Mouse (Mus musculus) B cell, adult 62 days (primary cell): Measurements from ENCODE around the gene Olfr1243. TPM values are rescaled to one million over a fixed set of nuclear protein-coding genes. Genes with fewer than 3 reads are reported as not detected.

Experiments
- total RNA-seq: library from RNA; stranded (reverse); gene quantifications from 4 replicates; pipeline ENCODE4 v1.2.4, GENCODE M21; 2023

Gene Olfr1243
- total RNA-seq = not detected in 4 replicates

GRCm38 (mm10) chr2:89531387-89531786, at the start of gene Olfr1243:
TSS of gene Olfr1243 (minus strand) at chr2:89531487.

GRCm38 (mm10) chr2:89578347-89578746, 47.1 kb upstream of the Olfr1243 start, which contains the start of gene Olfr1245:
TSS of gene Olfr1245 (minus strand) at chr2:89578447.

GRCm38 (mm10) chr2:89498235-89498634, 33.1 kb downstream of the Olfr1243 start, which contains the start of gene Olfr1242:
TSS of gene Olfr1242 (minus strand) at chr2:89498335.

GRCm38 (mm10) chr2:89487026-89487425, 44.3 kb downstream of the Olfr1243 start, which contains the start of gene Olfr1241:
TSS of gene Olfr1241 (minus strand) at chr2:89487126.

Other genes with a start within 250 kb of the Olfr1243 start
- gene Olfr1229, start 243.5 kb downstream of the Olfr1243 start, total RNA-seq = not detected in 4 replicates
- not detected in 4 replicates for gene Olfr1230, start 234.2 kb downstream of the Olfr1243 start, total RNA-seq
- gene Olfr1231, start 224.4 kb downstream of the Olfr1243 start, total RNA-seq = not detected in 4 replicates
- not detected in 4 replicates for gene Olfr1232, start 201.8 kb downstream of the Olfr1243 start, total RNA-seq
- not detected in 4 replicates for gene Olfr1233, start 189.1 kb downstream of the Olfr1243 start, total RNA-seq
- not detected in 4 replicates for gene Olfr1234, start 166.6 kb downstream of the Olfr1243 start, total RNA-seq
- gene Olfr1238, start 121.8 kb downstream of the Olfr1243 start, total RNA-seq = not detected in 4 replicates
- gene Olfr1239, start 111.1 kb downstream of the Olfr1243 start, total RNA-seq = not detected in 4 replicates
- gene Olfr1240, start 88.5 kb downstream of the Olfr1243 start, total RNA-seq = not detected in 4 replicates
- not detected in 4 replicates for gene Olfr1241, start 44.4 kb downstream of the Olfr1243 start, total RNA-seq
- not detected in 4 replicates for gene Olfr1242, start 33.2 kb downstream of the Olfr1243 start, total RNA-seq
- not detected in 4 replicates for gene Olfr1245, start 47.0 kb upstream of the Olfr1243 start, total RNA-seq
- gene Olfr1246, start 61.7 kb upstream of the Olfr1243 start, total RNA-seq = not detected in 4 replicates
- gene Olfr1247, start 82.6 kb upstream of the Olfr1243 start, total RNA-seq = 0.14 to 0.15 TPM (median 0.15 TPM) in 3 of 4 replicates, not detected in the other
- gene Olfr1248, start 86.8 kb upstream of the Olfr1243 start, total RNA-seq = not detected in 4 replicates
- gene Olfr1249, start 103.5 kb upstream of the Olfr1243 start, total RNA-seq = not detected in 4 replicates
- not detected in 4 replicates for gene Olfr1250, start 130.0 kb upstream of the Olfr1243 start, total RNA-seq
- gene Olfr1251, start 140.4 kb upstream of the Olfr1243 start, total RNA-seq = not detected in 4 replicates
- not detected in 4 replicates for gene Olfr1252, start 193.5 kb upstream of the Olfr1243 start, total RNA-seq
- not detected in 4 replicates for gene Olfr1253, start 225.6 kb upstream of the Olfr1243 start, total RNA-seq